ENCODE assay signal across 30 mouse cellular contexts in genomic region chr8:10690659-10691058, GRCm38 (mm10).
DNase-seq lines count a peak whose midpoint lies in the region; ATAC-seq and TF ChIP-seq lines count a peak whose summit lies in the region.
"Had no signal": no experiment of that assay in that cellular context is flagged by ENCODE, and none has a peak within 500 bp of the region (broad histone marks: within the 10 kb centered on the region; RNA-seq: fewer than 3 reads in every experiment).

No protein-coding gene starts in this region.

- no peak for TF ChIP-seq CTCF in kidney, postnatal 0 days (IDR thresholded peaks at IDR 0.05; ENCODE audit: low read depth)

- H3K4me1 ChIP-seq in kidney, postnatal 0 days (replicated peaks; ENCODE audit: insufficient read depth, low read length): 0 out of 2 replicates have a peak, but pooled peaks cover 6% of the 10 kb centered on the region
- no peaks in the 10 kb centered on the region for H3K4me1 ChIP-seq in lung, embryonic 15.5 days
- peaks cover 24% of the 10 kb centered on the region for H3K4me1 ChIP-seq in embryonic facial prominence, embryonic 10.5 days
- H3K4me1 ChIP-seq: embryonic facial prominence, embryonic 15.5 days; heart, embryonic 15.5 days had no signal

- no peaks in the 10 kb centered on the region for H3K9me3 ChIP-seq in kidney, postnatal 0 days (replicated peaks; ENCODE audit: low read length)
- no peaks in the 10 kb centered on the region for H3K9me3 ChIP-seq in lung, embryonic 15.5 days
- no peaks in the 10 kb centered on the region for H3K9me3 ChIP-seq in embryonic facial prominence, embryonic 10.5 days
- H3K9me3 ChIP-seq: embryonic facial prominence, embryonic 12.5 days; embryonic facial prominence, embryonic 15.5 days; forebrain, embryonic 12.5 days; G1E; heart, embryonic 12.5 days; heart, embryonic 15.5 days; hindbrain, embryonic 13.5 days had no signal

- H3K36me3 ChIP-seq in kidney, postnatal 0 days (ENCODE audit: insufficient read depth, low read length): no peaks in the 10 kb centered on the region
- H3K36me3 ChIP-seq in lung, embryonic 15.5 days: no peaks in the 10 kb centered on the region
- no peaks in the 10 kb centered on the region for H3K36me3 ChIP-seq in embryonic facial prominence, embryonic 10.5 days (replicated peaks)
- H3K36me3 ChIP-seq: embryonic facial prominence, embryonic 12.5 days; embryonic facial prominence, embryonic 15.5 days; forebrain, embryonic 12.5 days; G1E; heart, embryonic 12.5 days; heart, embryonic 15.5 days; hindbrain, embryonic 13.5 days had no signal

- peak; percentile 64 for DNase-seq in heart, adult 11 months
- no peak for DNase-seq in heart, postnatal 14 days
- peak; percentile 34 for DNase-seq in kidney, postnatal 0 days (ENCODE audit: low spot score)
- no peak for DNase-seq in kidney, postnatal 14 days
- DNase-seq in lung, postnatal 4 days: no peak
- peak; percentile 19 for DNase-seq in lung, postnatal 10 days
- no peak for DNase-seq in embryonic facial prominence, embryonic 10.5 days (ENCODE audit: low spot score)
- DNase-seq: adrenal gland, postnatal 10 days; adrenal gland, postnatal 36 days; B cell, adult 2 months; cerebellum, adult 18-20 months; cerebellum, adult 9-10 months; cerebellum, postnatal 14 days; gastrocnemius, adult 2 months; gastrocnemius, postnatal 14 days; heart, adult 18-20 months; heart, postnatal 10 days; heart, postnatal 4 days had no signal

- no peak for ATAC-seq in kidney, postnatal 0 days (replicated peaks; ENCODE audit: low FRiP score, low read depth)
- ATAC-seq in lung, embryonic 15.5 days (ENCODE audit: borderline replicate concordance, extremely low read depth, low FRiP score, low TSS enrichment): peak; percentile 27; the same call in 1 of the 2 replicates
- ATAC-seq: forebrain, embryonic 16.5 days; hindbrain, embryonic 16.5 days; Patski had no signal

- H3K27me3 ChIP-seq in kidney, postnatal 0 days (ENCODE audit: insufficient read depth, low read length): no peaks in the 10 kb centered on the region
- H3K27me3 ChIP-seq in lung, embryonic 15.5 days: no peaks in the 10 kb centered on the region
- H3K27me3 ChIP-seq in embryonic facial prominence, embryonic 10.5 days (replicated peaks; ENCODE audit: low read depth, poor library complexity, severe bottlenecking): peaks cover 8% of the 10 kb centered on the region; the same call in 1 of the 2 replicates
- H3K27me3 ChIP-seq: CH12.LX; embryonic facial prominence, embryonic 12.5 days; embryonic facial prominence, embryonic 15.5 days; heart, embryonic 12.5 days; heart, embryonic 15.5 days; Patski had no signal

- WGBS in kidney, postnatal 0 days: 78% methylated on average over 1 of the region's 1 CpGs
- 57% methylated on average over 1 of the region's 1 CpGs for WGBS in lung, embryonic 15.5 days
- 70% methylated on average over 1 of the region's 1 CpGs for WGBS in embryonic facial prominence, embryonic 10.5 days

- no peak overlapping the region for H3K27ac ChIP-seq in kidney, postnatal 0 days
- H3K27ac ChIP-seq in lung, embryonic 15.5 days: no peak overlapping the region
- no peak overlapping the region for H3K27ac ChIP-seq in embryonic facial prominence, embryonic 10.5 days (replicated peaks)
- H3K27ac ChIP-seq: embryonic facial prominence, embryonic 12.5 days; embryonic facial prominence, embryonic 15.5 days; forebrain, embryonic 12.5 days; gastrocnemius, adult 2 months; heart, embryonic 15.5 days; hindbrain, embryonic 13.5 days had no signal

- H3K9ac ChIP-seq in kidney, postnatal 0 days (ENCODE audit: low read depth, low read length): no peak overlapping the region
- H3K9ac ChIP-seq in lung, embryonic 15.5 days: no peak overlapping the region
- H3K9ac ChIP-seq: embryonic facial prominence, embryonic 12.5 days; embryonic facial prominence, embryonic 15.5 days; forebrain, embryonic 12.5 days; heart, embryonic 12.5 days; heart, embryonic 15.5 days; hindbrain, embryonic 13.5 days had no signal

- H3K4me2 ChIP-seq in kidney, postnatal 0 days (ENCODE audit: low read length): no peak overlapping the region
- no peak overlapping the region for H3K4me2 ChIP-seq in lung, embryonic 15.5 days
- H3K4me2 ChIP-seq: embryonic facial prominence, embryonic 12.5 days; embryonic facial prominence, embryonic 15.5 days; forebrain, embryonic 12.5 days; heart, embryonic 12.5 days; heart, embryonic 15.5 days; hindbrain, embryonic 13.5 days had no signal

- no peak overlapping the region for H3K4me3 ChIP-seq in kidney, postnatal 0 days (replicated peaks; ENCODE audit: low read depth, low read length)
- no peak overlapping the region for H3K4me3 ChIP-seq in lung, embryonic 15.5 days
- H3K4me3 ChIP-seq in embryonic facial prominence, embryonic 10.5 days: no peak overlapping the region
- H3K4me3 ChIP-seq: embryonic facial prominence, embryonic 12.5 days; embryonic facial prominence, embryonic 15.5 days; forebrain, embryonic 12.5 days; gastrocnemius, adult 2 months; heart, embryonic 12.5 days; heart, embryonic 15.5 days; hindbrain, embryonic 13.5 days had no signal

- intact Hi-C loops in heart, postnatal 14 days (cut with DNase I): no loop called here

Comparison
In these comparisons a context has a peak if more than half of its experiments do, and no peak if none do; other contexts are left out.
1. DNase-seq: peak in heart, adult 11 months (single experiment), kidney, postnatal 0 days (single experiment) and lung, postnatal 10 days (single experiment); none in heart, postnatal 14 days (0 of 2), kidney, postnatal 14 days (single experiment), lung, postnatal 4 days (0 of 2) and embryonic facial prominence, embryonic 10.5 days (single experiment).